Mouse (Mus musculus) cerebellum, adult 18-20 months (tissue): Measurements from ENCODE around the gene Kcna7.
"Not testable (repeated sequence)": the region's sequence is repeated elsewhere in the genome, so short reads cannot be mapped to it uniquely, and the experiment has no call there.

ENCODE experiments used
- DNase-seq, 2 experiments: peaks; one replicate each; pipeline ENCODE4 v3.0.0; 2021

Gene Kcna7

GRCm38 (mm10) chr7:45395578-45396336, 9.7 kb upstream of the Kcna7 start, which contains the start of gene Snrnp70:
Gene Snrnp70 (minus strand): TSS chr7:45395742.
- peak; percentile 100 for DNase-seq

DNA sequence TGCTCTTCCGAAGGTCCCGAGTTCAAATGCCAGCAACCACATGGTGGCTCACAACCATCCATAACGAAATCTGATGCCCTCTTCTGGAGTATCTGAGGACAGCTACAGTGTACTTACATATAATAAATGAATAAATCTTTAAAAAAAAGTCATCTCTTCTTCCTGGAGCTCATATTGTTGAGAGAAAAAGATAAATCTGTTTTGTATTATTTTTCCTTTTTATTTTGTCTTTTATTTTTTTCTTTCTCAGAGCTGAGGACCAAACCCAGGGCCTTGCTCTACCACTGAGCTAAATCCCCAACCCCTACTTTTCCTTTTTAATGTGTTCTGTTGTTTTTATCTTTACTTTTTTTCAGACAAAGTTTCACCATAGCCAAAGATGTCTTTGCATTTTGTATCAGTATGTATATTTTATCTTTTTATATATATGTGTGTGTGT, 9.1 kb upstream of the Kcna7 start:
- DNase-seq = not testable (repeated sequence)

GRCm38 (mm10) chr7:45396787-45397186, 8.7 kb upstream of the Kcna7 start:
- no peak for DNase-seq

- DNase-seq = no peak
Observed at GRCm38 (mm10) chr7:45401521-45402085, 3.9 kb upstream of the Kcna7 start.

GRCm38 (mm10) chr7:45403532-45404261, 1.8 kb upstream of the Kcna7 start:
- DNase-seq = peak; percentile 53 to 65

DNA sequence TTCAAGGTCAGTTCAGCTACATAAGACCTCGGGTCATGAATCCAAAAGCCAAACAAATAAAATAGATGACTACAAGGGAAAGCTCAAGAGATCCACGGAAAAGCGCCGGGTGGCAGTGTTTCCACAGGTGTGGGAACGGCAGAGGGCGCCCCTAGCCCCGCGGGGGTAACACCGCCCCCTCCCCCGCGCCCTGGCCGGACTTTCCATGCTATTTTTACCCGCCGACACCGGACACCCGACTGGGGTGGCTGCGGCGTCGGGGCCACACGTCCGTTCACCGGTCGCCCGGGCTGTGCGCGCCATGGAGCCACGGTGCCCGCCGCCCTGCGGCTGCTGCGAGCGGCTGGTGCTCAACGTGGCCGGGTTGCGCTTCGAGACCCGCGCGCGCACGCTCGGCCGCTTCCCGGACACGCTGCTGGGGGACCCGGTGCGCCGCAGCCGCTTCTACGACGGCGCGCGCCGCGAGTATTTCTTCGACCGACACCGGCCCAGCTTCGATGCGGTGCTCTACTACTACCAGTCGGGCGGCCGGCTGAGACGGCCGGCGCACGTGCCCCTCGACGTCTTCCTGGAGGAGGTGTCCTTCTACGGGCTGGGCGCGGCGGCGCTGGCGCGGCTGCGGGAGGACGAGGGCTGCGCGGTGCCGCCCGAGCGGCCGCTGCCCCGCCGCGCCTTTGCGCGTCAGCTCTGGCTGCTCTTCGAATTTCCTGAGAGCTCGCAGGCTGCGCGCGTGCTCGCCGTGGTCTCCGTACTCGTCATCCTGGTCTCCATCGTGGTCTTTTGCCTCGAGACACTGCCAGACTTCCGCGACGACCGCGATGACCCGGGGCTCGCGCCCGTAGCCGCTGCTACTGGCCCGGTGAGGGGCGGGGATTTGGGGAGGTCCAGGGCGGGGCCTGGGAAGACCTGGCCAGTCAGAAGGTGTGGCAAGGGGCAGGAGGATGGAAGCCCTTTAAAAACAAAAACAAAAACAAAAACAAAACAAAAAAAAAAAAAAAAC, 1.0 kb downstream of the Kcna7 start:
- no peak for DNase-seq

DNA sequence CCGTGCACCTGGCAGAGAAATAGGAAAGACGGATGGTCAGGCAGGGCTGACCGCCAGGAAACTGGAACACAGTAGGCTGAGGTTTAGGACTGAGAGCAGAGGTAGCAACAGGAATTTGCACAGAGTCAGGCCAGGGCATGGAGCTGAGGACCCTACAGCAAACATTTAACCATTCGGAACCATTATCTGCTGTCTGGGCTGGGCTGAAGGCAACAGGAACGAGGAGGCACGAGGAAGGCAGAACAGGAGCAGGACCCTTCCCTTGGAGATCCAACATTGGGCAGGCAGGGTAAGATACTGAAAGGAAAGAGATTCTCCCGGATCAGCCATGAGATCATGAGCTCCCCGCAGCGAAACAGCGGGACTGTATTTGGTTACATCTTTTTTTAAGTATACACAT, 2.4 kb downstream of the Kcna7 start:
- DNase-seq = no peak

- DNase-seq = no peak
Observed at GRCm38 (mm10) chr7:45408351-45408750, 2.9 kb downstream of the Kcna7 start.

DNA sequence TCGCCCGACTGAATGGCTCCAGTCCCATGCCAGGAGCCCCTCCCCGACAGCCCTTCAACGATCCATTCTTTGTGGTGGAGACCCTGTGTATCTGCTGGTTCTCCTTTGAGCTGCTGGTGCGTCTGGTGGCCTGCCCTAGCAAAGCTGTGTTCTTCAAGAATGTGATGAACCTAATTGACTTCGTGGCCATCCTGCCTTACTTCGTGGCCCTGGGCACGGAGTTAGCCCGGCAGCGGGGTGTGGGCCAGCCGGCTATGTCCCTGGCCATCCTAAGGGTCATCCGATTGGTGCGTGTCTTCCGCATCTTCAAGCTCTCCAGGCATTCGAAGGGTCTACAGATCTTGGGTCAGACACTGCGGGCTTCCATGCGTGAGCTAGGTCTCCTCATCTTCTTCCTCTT, 3.5 kb downstream of the Kcna7 start:
- DNase-seq = no peak

- no peak for DNase-seq
Observed at GRCm38 (mm10) chr7:45409497-45410163, 4.2 kb downstream of the Kcna7 start.

- no peak for DNase-seq
Observed at GRCm38 (mm10) chr7:45412421-45412820, 7.0 kb downstream of the Kcna7 start.

- peak in 1 of 2 experiments; percentile 9 for DNase-seq
Observed at GRCm38 (mm10) chr7:45413113-45413863, 7.8 kb downstream of the Kcna7 start, which contains the start of gene Ntf5. Gene Ntf5 (plus strand): TSS chr7:45413695.

DNA sequence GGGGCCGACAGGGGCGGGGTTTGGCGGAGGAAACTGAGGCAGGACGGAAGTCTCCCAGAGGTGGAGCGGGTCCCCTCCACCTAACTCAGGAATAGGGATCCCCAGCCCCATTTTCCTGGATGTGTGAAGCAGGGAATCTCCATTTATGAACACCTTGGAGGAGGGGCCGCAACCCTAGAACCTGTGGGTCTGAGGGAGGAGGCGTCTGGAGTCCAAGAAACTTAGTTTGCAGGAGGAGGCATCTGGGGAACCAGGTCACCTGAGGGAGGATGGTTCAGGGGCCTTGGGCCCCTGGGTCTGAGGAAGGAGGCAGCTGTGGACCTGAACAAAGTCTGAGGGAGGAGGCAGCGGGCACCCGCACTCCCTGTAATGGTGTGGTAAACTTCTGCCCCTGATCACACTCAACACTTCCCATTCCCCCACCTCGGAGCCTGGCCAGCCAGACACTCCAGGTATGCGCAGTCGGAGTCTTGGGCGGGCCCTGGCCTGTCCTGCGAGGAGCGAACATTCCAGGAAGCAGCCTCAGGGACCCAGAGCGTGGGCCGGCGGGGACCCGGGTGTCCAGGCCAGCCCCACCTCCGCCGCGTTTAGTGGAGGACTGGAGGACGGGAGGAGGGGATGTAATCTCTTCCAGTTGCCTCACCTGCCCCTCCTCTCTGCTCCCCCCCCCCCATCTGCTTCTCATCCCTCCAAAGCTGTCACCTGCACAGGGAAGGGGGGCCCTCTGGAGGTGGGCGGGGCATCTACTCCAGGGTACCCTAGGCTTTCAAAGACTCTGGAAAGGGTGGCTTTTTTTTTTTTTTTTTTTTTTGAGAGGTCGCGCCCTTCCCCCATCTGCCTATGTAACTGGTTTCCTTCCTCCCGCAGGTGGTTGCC, 8.6 kb downstream of the Kcna7 start:
- DNase-seq = no peak

DNA sequence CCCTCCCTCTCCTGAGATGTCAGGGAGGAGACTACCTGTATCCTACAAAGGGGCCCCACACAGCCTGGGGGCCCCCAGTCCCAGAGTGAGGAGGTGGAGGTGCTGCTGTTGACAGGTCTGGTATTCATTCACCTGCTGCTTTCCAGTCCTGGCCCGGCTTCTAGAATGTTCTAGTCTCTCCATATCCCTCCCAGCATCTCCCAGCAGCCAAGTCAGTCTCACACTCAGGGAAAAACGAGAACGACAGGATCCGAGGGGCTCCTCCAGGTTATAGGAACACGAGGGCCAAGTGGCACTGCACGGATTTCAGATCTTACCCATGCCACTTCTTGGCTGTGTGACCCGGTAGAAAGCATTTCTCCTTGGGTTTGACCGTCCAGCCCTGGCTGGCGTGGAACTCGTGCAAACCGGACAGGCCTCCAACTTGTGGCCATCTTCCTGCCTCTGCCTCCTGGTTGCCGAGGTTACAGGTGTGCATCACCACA, 9.3 kb downstream of the Kcna7 start:
- no peak for DNase-seq

GRCm38 (mm10) chr7:45415636-45416035, 10.2 kb downstream of the Kcna7 start:
- peak in 1 of 2 experiments; percentile 17 for DNase-seq

- no peak for DNase-seq
Observed at GRCm38 (mm10) chr7:45417962-45418492, 12.6 kb downstream of the Kcna7 start.

- no peak for DNase-seq
Observed at GRCm38 (mm10) chr7:45419859-45420614, 14.6 kb downstream of the Kcna7 start.

GRCm38 (mm10) chr7:45420615-45420919, 15.1 kb downstream of the Kcna7 start, which contains the start of gene Lhb:
Gene Lhb (plus strand): TSS chr7:45420820.
- DNase-seq = no peak

- DNase-seq = no peak
Observed at GRCm38 (mm10) chr7:45421194-45421593, 15.7 kb downstream of the Kcna7 start.
